Mouse (Mus musculus) large intestine, adult 2 months (tissue): ENCODE measurements at regions not wholly inside any gene's neighbourhood (a gene's known extent, or its start where the extent isn't known, plus 50 kb on each side); places are given as distances from the start of the nearest gene placed in this dataset.

Experiments used
- DNase-seq: peaks from one replicate; pipeline ENCODE4 v3.0.0-alpha.2; 2012; ENCODE audit warnings: low read depth, low spot score
- WGBS: fragments of 180-500 bp; shearing (Covaris S2); methylation state at CpG from one replicate; pipeline ENCODE4 v1.1.7; 2018; 5-methylcytosine and 5-hydroxymethylcytosine counted together

DNA sequence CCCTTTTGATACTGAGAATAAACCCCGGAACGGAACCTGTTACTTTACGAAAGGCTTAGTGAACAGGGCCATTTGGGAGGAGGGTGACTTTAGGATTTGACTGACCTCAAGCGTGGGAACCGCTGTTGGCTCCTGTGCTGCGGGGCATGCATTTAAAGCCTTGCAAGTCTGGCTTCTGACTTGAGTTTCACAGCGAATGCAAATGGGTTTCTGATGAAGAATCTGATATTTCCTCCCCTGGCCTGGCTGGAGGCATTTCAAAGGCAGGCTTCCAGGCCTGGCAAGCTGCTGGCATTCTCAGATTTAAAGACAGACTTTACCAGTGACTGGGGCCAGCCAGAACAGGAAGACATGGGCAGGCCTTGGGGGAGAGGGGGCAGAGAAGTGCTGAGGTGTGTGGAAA is 413.6 kb upstream of the Mki67 start:
- WGBS = 83% methylated on average over 7 of the region's 7 CpGs
- DNase-seq = no peak

DNA sequence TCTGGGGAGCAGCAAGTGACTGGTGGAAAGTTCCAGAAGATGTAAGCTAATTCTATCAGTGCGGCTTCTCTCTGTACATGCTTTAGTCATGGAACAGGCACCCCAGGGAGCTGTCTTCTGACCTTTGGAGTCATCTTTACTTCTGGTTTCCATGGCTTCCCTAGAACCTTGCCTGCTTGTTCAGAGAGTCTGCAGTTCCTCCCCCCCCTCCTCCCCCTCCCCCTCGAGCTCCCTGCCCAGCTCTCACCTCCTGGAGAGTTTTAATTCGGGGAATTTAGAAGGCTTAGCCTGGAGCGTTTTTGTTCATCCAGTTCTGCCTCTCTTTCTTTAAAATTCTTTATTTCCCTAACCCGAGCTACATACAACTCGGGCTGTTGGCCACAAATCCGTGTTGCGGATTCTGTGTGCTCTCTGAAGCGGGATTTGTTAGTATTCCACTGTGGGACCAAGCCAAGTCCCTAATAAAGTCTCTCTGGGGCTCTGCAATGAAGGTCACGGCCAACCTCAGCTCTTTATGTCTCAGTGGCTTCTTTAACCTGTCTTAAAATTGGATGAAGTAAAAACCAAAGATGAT is 414.6 kb upstream of the Mki67 start:
- 46% methylated on average over 10 of the region's 10 CpGs for WGBS
- no peak for DNase-seq

- WGBS = 59% methylated on average over 2 of the region's 2 CpGs
- no peak for DNase-seq
These were observed 416.8 kb upstream of the Mki67 start for GRCm38 (mm10) chr7:136132976-136133375.

DNA sequence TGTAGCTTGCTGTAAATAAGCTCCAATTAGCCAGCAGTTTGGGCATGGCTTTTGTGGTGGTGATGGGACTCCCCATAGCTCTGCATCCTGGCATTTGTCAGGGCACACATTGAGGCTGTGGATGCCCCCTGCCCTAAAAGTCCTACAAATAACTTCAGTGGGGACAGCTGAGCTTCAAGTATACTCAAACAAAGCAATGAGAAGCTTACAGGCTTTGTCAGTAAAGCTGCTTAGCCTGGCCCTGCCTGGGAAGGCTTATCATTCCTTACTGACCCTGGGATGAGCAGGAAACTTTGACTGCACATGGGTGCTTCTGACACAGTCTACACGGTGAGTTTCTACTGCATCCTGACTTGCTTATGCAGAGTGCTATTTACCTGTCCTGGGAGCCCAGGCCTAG is 420.5 kb upstream of the Mki67 start:
- 70% methylated on average over 1 of the region's 1 CpGs for WGBS
- no peak for DNase-seq

GRCm38 (mm10) chr7:136137341-136137740 is 421.2 kb upstream of the Mki67 start:
- 83% methylated on average over 2 of the region's 2 CpGs for WGBS
- DNase-seq = no peak

DNA sequence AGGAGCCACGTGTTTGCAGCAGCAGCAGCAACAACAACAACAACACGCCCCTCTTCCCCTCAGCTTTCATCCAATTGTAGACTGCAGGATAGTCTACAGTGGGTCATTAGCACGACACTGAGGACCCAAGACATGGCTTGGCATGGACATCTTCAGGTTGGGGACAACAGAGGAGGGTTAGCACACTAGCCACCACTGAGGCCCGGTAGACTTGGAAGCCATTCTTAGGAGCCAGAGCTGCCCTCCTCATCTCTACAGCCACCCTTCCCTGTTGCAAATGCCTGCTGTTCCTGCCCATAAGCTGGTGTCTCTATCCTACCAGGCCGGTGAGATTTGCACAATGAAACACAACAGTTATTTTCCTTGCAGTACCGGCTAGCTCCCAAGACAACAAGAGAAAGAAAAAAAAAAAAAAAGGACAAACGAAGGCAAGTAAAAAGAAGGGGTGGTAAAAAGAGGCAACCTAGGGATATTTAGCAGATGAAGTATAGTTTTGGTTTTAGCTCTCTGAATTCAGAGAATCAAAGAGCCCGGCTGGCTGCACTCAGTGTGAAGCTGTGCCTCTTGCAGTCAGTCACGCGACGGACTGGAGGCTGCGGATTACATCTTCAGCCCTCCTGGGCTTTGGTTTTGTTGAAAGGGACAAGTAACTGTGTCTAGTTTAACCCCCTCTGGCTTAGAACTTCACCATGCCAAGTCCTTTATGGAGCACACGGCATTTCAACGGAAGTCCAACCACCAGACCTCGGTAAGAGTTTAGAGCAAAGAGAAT is 421.9 kb upstream of the Mki67 start:
- 83% methylated on average over 15 of the region's 15 CpGs for WGBS
- no peak for DNase-seq

DNA sequence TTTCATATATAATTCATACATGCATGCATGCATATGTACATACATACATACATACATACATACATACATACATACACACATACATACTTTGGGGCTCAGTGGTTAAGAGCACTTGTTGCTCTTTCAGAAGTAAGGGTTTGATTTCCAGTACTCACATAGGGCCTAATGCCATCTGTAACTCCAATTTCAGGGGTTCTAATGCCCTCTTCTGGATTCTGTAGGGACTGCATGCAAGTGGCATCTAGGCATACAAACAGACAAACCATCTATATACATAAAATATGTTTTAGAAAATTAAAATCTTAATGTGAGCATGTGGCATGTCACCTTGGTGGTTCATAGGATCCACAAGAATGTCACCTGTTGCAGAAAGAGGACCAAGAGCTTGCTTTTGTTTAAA is 426.7 kb upstream of the Mki67 start:
- DNase-seq = no peak

DNA sequence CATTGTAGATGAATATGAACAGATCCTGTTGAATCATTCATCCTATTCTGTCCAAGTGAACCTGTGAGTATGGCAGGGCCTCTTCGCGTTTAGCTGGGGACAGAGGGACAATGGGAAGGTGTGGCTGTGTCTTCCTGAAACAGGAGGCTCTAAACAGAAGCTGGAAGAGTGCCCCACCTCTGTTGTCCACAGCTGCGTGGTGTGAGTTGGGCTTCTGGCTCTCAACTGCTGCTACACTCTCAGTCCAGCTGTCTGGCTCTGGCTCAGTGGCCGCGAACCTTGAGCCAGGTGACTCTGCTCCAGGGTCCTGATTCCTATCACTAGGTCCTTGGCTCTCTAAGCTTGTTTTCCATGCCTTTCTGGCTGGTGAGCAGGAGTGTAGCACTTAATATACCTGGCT is 434.0 kb upstream of the Mki67 start:
- 34% methylated on average over 5 of the region's 5 CpGs for WGBS
- DNase-seq = no peak

DNA sequence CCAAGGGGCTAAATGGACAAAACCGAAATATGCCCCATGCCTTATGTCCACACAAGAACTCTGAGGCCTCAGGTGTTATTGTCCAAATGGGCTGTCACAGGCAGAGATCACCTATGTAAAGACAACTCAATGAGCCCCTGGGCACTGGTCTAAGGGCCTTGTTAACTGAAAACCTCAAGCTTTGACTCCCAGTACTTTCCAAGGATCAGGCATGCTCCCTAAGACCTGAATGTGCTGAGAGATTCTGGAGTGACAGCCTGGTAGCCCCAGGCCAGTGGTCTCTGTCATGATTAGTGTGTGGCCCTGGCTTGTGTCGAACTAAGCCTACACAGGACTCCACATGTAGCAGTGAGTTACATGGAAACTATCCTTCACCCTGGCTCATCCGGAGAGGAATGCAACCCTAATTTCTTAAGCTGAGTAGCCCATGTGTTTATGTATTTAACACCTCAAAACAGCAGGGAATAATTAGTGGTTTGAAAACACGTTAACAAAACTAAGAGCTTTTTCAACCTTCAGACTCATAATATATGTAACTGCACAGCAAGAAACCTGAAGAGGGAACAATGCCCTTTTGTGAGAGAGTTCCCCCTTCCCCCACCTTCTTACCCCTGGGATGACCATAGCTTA is 435.3 kb upstream of the Mki67 start:
- DNase-seq = no peak
- WGBS = 74% methylated on average over 4 of the region's 4 CpGs

- DNase-seq = no peak
- 51% methylated on average over 5 of the region's 5 CpGs for whole genome bisulfite sequencing
These were observed 436.3 kb upstream of the Mki67 start for GRCm38 (mm10) chr7:136152470-136152869.

DNA sequence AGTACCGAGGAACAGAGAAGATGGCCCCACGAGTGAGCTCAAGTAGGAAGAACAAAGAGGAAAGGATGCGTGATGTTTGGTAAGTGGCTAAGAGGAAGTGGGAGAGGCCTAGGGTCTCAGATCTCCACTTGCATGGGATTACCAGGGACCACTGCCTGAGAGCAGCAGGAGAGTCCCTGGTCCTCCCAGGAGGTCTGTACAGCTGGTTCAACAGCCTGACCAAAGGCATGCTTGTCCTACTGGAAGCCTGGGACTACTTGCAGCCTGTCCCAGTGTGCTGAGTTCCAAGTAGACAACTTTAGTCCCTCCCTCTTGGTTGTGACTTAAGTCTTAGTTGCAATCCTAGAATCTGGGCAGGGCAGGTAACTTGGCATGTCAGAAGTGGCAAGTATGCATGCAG is 437.5 kb upstream of the Mki67 start:
- no peak for DNase-seq
- 88% methylated on average over 3 of the region's 3 CpGs for whole genome bisulfite sequencing

- 40% methylated on average over 4 of the region's 4 CpGs for WGBS
- DNase-seq = no peak
These were observed 443.0 kb upstream of the Mki67 start for GRCm38 (mm10) chr7:136159136-136159535.

DNA sequence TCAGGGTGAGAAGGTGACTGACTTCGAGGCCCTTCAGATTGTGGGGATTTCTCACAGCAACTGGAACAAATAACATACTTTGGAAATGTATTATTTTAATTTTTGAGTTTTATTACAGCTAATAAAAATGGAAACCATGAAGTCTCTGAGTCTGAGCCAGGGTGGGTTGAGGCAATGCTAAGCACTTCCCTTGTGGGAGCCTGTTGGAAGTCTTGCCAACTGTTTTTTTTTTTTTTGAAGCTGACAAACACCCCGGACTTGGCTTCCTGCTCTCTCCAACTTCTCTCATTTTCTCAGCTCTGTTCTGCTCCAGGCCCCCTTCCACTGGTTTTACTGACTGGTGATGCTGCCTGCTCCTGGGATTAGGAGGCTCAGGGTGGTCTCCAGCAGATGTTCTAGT is 445.4 kb upstream of the Mki67 start:
- 50% methylated on average over 2 of the region's 2 CpGs for WGBS
- no peak for DNase-seq

DNA sequence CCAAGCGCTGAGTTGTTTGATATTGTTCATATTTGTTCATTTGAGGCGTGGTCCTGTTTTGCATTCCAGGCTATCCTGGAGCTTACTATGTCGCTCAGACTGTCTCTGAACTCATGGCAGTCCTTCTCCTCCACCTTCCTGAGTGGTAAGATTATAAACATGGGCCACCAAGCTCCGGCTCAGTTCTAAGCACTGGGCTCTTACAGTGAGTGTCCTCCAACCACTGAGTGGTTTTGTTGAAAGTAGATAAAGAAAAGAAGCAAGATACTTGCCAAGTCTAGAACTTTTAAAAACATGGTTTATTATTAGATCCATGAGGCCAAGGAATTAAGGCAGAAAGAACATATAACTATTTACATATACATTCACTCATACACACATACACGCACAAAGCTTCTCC is 448.7 kb upstream of the Mki67 start:
- DNase-seq = no peak
- WGBS = 53% methylated on average over 5 of the region's 5 CpGs

DNA sequence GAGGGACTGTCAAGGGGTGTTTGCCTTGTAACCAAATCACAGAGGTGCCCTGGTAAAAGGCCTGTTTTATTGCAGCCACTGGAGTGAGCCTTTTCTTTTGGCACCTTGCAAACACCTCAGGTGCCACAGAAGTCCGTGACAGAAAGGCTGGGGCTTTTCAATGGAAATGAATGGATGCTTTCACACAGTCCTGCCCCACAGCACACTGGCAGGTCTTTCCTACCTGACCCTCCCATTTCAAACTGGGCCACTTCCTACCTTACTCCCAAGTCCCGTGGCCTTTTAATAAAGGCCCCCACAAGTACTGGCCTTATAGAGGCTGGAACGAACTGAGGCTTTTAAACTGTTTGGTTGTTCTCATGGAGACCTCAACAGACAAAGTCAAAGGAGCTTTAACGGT is 453.1 kb upstream of the Mki67 start:
- 54% methylated on average over 4 of the region's 4 CpGs for WGBS
- no peak for DNase-seq

DNA sequence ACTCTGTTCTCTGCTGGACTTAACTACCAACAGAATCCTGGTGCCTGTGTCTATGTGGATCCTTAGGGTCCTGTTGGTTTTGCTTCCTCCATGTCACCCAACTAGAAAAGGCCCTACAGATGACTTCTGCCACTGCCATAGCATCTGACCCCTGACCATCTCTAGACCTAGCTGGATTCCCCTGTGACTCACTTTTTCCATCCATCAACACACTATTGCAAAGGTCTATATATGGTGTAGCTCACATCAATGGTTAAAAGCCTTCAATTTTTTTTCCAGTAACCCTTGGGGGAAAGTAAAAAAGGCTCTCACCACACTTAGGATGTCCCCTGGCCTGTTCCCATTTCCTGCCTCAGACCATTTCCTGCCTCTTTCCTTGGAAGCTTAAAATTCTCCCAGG is 460.2 kb upstream of the Mki67 start:
- no peak for DNase-seq

DNA sequence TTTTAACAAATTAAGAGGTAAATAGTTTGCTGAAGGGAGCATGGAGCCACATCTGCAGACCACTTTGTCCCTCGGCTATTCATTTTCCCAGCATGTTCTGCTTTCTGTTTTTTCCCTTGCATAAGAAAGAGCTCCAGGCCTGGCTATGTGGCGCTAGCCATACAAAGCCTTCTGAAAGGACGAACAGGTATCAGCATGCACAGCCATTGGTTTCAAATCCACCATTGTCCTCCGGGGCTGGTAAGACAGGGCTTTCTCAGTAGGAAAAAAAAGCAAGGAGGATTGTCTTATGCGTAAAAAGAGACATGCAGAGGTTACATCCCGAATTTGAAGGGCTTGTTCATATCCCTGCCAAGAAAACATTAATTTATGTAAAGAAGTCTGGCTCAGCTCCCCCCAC is 464.8 kb upstream of the Mki67 start:
- 76% methylated on average over 6 of the region's 6 CpGs for WGBS
- no peak for DNase-seq

DNA sequence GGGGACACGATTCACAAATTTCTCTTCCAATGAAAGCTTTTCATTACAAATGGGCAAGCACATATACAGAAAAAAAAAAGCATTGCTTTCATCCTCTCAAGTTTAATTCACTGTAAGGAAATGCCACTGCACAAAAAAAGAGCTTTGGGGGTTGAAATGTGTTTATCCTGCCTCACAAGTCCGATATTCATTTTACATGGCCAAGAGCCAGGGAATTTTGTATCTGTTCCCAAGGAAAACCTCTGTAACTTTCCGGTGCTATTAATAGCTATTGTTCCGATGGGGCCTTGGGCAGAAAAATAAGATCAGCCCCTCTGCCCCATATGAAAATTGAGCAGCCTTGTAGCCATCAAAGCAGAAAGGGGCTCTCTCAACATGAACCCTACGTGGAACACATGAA is 465.9 kb upstream of the Mki67 start:
- 74% methylated on average over 5 of the region's 5 CpGs for WGBS
- DNase-seq = no peak

DNA sequence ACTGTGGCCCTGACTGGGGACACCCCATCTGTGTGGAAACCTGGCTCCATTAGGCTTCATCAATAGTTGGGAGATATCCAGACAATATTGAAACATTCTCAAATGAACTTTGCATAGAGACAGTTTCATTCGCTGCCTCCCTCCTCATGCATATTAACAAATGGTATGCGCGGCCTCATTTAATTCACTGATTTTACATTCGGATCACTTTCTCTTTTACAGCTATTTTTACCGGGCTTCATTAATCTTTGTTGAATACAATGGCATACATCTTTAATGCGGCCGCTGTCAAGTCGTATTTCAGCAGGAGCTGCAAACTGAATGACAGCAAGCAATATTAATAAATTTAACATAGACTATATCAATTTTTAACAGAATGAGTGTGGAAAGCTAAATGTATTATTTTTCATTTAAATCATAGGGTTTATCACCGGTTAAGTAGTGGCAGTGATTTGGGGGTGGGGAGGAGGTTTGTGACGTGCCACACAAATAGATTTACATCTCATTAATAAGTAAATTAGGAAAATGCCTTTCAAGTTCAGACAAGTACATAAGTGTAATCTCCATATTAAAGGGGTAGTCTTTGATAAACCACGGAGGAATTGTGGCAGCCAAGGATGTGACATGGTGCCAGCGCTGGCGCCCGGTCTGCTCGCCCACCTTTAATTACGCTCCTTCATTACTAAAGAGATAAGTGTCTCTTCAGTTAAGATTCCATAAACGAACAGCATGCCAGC is 480.4 kb upstream of the Mki67 start:
- DNase-seq = no peak
- WGBS = 88% methylated on average over 17 of the region's 17 CpGs

DNA sequence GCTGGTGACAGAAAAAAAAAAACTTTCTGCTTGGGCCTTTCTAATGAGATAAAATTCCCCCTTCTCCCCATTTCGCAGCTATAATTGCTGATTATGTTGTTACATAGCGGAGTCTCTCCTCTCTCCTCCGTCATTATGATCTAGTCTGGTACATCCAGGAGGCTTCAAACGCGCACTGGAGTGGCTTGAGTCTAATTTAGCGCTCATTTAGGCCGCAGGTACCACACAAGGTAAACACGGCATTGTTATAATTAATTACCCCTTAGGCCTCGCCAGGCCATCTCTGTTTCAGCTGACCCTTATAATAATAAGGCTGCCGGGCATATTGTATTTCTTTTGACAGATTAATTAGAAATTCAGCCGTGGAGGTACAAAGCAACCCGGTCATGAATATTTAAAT is 492.7 kb upstream of the Mki67 start:
- whole genome bisulfite sequencing = 88% methylated on average over 12 of the region's 12 CpGs
- no peak for DNase-seq
